Mouse (Mus musculus) kidney, adult 9 months (tissue): ENCODE measurements at regions not wholly inside any gene's neighbourhood (a gene's known extent, or its start where the extent isn't known, plus 50 kb on each side); places are given as distances from the start of the nearest gene placed in this dataset.
"Not testable (repeated sequence)": the region's sequence is repeated elsewhere in the genome, so short reads cannot be mapped to it uniquely, and the experiment has no call there.

Source experiments
- DNase-seq: peaks from one replicate; pipeline ENCODE4 v3.0.0; 2022

DNA sequence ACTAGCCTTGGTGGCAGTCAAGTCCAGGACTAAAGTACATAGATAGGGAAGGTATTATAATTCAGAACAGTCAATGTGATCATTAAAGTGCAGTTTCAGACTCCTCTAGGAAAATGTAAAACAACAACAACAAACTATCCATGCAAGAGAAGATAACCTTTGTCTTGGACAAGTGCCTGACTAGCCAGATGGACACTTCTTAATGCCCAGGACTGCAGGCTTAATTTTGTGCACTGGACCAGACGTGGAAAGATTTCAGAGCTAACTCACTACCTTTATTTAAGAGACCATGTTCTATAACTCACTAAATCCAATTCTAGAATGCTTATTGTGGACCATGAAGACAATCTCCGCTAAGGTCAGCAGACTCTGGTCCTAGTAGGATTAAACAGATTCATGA is 215.6 kb upstream of the Stxbp5 start:
- DNase-seq: no peak

DNA sequence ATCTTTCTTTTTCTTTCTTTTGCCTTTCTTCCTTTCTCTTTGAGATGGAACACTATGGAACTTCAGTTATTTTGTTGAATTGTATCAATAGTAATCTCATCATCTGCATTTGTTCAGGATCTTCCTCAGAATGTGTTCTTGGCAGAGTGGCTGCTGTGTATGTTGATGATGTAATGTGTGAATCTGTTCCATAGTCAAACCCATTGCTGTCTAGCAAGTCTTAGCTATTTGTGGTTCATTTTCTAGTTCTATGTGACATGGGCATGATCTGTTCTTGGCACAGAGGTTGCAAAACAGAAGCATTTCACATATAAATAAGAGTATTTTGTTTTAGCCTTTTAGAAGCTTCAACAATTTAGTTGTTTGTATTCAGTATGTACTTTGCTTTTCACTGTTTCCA is 212.4 kb upstream of the Stxbp5 start:
- no peak for DNase-seq

DNA sequence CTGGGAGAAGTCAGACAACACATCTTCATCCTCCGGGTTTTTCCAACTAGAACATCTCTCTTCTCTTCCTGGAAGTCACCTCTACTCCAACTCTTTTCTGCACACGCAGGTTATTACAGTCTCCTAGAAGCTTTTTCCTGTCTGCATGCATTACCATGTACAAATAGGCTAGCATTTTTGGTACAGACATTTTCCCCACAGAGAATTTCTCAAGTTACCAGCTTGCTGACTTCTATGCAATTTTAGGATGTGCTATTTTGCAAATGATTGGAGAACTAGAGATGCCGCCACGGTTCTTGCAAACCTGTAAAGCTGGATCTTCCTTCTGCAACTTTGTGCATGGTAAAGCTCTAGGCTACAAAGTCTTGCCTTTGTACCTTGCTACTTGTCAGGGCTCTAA is 210.2 kb upstream of the Stxbp5 start:
- DNase-seq: no peak

DNA sequence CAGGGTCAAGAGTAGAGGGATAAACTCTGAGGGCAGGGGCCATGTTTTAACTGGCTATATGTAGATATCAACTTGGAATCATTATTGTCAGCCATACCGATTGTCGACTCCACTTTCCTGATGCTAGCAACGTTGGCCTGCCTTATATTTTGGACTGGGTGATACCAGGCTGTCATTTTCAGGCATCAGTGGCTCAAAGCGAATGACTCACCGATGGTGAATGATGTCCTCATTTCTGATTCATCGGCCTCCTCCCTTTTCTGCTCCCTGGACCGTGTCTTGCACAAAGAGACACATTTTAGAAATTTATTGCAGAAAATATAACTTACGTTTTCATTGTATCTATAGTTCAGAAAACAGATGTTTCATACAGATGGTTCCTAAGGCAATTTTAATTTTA is 209.0 kb upstream of the Stxbp5 start:
- DNase-seq: no peak

DNA sequence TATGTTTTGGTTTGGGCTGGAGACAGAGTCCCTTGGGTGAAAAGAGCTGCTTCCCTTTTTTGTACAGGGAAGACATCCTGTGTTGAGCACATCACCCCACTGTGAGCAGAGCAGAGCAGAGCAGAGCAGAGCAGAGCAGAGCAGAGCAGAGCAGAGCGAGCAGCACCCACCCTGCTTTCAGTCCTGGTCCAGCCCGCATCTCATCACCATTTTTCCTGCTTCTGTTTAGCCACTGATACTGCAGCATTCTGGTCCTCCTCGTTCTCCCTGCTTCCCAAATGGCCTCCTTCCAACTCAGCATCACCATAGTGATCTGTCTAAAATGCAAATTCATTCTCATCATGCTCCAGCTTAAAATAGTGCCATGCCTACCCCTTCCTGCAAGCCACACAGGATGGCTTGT is 206.2 kb upstream of the Stxbp5 start:
- DNase-seq: no peak

DNA sequence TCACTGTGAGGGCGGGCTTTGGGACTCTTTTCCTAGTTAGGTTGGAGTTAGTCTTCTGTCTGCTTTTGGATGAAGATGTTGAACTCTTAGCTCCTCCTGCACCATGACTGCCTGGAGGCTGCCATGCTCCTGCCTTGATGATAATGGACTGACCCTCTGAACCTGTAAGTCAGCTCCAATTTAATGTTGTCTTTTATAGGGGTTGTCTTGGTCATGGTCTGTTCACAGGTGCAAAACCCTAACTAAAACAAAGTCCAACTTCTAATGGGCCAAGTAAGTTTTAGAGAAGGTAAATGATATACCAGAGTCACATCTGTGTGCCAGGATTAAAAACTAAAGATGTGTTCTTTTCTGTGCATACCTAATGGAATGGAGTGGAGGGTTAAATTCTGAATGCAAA is 205.8 kb upstream of the Stxbp5 start:
- DNase-seq: peak; percentile 62

DNA sequence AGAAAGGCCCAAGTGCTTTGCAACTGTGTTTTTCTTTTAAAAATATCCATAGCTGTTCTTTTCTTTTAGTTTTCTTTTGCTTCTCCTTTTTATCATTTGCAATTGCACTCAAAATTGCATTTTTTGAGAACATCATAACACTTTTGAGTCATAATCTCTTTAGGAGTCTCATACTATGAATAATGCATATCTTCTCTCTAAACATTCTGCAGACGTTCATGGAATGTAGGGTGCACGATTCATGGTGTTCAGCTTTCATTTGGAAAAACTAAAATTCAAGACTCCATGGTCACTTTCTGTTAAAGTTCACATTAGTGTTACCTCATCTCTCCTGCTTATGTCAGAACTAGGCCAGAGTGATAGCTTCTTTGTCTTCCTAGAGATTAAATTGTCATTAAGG is 200.8 kb upstream of the Stxbp5 start:
- DNase-seq: no peak

DNA sequence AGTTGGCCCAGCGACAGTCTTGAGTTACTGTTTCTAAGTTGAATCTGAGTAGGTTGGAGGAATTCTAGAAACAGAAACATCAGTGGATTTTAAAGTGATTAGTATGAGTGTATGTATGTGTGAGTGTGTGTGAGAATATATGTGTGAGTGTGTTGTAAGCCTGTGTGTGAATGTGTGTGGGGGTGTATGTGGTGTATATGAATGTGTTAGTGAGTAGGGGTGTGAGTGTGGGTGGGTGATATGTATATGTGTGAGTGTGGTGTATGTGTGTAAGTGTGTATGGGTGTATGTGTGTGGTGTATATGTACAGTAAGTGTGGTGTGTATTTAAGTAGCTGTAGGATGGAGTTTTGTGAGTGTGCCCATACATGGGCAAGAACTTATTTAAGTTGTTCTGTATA is 197.6 kb upstream of the Stxbp5 start:
- DNase-seq: no peak

DNA sequence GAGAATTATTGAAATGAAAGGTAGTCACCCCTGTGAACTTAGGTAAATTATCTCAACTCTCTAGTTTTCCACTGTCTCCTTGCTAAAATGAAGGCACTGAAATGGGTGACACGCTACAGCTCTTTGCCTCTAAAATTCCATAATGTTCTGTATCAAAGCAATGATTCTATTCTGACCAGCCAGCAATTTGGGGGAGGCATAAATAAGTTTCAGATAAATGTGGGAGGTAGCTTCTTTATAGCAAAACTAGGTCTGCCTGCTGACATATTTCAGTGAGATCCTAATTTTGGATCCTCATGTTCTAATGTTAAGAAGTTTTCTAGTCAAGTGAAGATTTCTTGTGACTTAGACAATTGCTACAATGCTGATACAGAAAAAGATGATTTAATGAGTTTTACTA is 193.2 kb upstream of the Stxbp5 start:
- no peak for DNase-seq

DNA sequence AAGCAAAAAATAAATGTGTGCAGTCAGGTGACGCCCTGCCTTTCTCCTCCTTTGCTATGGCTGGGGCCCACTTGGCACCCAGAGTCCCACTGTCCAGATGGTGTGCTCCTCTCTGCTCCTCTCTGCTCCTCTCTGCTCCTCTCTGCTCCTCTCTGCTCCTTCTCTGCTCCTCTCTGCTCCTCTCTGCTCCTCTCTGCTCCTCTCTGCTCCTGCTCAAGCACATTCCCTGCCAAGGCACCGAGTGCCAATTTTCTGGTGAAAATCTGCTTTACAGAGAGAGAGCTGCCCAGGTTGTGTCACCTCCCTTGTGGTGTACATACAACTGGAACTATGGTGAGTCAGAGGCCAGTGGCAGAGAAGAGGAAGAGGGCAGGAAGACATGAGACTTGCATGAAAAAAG is 192.8 kb upstream of the Stxbp5 start:
- no peak for DNase-seq

DNA sequence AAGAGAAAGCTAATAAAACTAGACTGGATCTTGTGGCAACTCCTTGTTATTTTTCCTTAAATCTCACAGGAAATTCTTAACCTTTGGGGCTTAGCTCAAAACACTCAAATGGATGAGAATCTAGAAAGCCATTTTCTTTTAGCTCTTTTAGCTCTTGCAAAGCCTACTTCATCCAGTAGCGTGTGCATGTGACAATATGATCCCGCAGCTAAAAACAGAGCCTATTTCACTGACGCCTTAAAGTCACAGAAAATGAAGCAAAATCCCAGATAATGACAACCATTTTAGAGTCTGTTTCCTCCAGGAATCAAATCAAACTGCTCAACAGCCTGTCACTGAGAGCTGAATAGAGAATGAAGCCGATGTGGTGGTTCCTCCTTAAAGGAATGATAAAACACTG is 185.1 kb upstream of the Stxbp5 start:
- DNase-seq: no peak

DNA sequence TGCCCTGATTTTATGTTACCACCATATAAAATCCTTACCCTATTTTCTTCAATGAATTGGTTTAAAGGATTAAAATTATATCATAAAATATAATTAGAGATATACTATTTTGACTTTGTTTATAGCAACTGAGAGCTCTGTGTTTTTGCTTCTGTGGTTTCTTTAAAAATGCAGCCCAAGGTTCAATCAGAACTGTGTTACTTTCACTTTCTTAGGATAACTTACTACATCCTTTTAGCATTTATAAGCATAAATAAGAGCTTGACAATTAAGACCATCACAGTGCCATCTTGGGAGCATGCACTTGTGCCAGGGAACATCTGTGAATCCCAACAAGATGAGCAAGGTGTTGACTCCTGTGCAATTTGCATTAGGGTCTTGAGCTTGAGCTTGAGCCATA is 169.3 kb upstream of the Stxbp5 start:
- DNase-seq: no peak

DNA sequence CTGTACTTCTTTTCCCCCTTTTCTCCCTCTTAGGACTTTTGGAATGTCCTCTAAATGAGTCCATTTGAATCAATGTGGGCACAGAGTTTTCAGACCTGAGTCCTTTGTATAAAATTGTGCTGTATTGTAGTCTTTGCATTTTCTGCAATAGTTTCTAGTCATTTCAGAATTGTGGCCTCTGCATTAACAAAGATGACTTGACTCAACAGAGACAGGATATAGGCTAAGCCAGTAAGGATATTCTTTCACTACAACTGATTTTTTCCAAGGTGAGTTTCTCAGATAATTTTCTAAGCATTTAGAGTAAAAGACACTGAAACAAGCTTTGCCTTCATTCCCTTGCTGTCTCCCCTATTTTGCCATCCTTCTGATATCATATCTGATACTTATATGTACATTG is 168.8 kb upstream of the Stxbp5 start:
- not testable (repeated sequence) for DNase-seq

DNA sequence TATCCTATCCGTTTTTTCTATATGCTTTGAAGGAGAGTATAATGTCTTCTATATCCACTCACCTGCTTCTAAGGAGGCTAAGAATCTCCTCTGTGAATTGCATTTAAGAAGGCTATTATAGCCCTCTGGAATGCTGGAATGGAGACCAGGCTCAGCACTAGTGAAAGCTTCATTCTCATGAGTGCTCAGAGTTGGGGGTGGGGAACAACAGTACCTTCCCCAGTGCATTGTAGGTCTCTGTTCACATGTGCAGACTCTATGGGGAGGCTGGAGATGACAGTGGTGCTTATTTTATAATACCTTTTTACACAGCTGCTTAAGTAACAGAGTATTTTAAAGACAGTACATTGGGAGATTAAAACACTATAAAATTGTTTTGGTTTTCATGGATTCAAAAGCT is 145.9 kb upstream of the Stxbp5 start:
- no peak for DNase-seq

DNA sequence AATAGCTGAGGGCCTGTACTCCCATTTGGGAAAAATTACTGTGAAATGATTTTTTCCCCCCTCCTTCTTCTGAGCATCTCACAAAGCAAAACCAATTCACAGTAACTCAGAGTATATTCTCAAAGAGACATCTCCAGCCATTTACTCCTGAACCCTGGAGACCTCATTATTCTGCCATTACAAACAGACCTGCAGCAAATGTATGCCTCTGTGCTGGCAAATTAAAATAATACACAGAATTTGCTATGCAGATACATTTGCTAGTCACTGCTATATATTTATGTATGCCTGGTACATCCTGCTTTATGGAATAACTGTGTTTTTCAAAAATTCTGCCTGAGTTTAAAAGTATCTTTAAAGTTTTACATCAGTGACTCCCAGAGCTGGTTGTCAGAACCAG is 145.4 kb upstream of the Stxbp5 start:
- no peak for DNase-seq

DNA sequence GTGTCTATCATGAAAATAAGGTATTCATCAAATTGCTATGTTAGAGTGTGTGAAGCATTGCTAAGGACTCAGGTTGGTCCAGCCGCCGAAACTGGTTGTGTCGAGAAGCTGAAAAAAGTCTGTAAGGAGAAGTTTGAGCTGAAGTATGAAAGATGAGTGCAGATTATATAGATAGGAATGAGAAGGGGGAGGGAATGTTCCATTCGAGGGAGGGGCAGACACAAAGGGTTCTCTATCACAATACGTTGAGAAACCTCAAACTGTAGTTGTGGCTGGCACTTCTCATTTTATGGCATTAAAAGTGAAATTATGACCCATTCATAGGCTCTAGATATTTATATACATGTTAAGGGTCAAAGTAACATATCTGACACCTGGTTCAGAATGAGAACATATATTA is 108.4 kb upstream of the Stxbp5 start:
- DNase-seq: no peak

DNA sequence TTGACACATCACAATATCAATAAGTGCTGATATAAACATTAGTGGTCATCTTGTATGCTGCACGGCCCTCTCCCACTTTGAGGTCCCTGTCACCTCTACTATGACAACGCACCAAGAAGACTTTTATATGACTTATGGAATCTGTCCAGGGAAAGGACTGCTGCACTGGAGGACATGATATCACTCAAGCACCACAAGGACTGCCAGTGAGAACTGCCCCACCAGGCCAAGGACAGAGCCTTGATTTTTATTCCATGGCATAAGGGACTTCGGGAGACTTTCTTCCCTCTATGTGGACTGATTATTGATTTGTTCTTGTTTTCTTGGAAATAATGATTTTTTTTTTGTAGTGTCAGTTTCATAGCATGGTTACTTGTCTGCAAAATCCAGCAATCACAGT is 97.7 kb upstream of the Stxbp5 start:
- DNase-seq: no peak

DNA sequence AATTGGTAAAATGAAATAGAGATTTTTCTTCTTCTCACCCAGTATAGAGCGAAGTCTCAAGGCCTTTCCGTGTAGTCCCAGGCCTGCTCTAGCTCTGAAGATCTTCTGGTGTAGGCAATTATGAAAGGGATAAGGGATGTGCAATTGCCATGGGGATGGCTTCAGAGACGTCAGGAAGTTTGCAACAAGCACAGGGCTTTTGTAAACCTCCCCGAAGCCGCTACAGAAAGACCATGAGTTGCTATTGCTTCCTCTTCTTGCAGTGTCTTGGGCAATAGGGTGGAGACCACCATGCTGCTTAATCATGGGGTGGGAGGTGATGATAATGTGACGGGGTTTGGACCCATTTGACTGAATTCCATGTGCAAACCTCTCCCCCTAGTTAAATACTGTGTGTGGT is 95.3 kb upstream of the Stxbp5 start:
- DNase-seq: no peak

DNA sequence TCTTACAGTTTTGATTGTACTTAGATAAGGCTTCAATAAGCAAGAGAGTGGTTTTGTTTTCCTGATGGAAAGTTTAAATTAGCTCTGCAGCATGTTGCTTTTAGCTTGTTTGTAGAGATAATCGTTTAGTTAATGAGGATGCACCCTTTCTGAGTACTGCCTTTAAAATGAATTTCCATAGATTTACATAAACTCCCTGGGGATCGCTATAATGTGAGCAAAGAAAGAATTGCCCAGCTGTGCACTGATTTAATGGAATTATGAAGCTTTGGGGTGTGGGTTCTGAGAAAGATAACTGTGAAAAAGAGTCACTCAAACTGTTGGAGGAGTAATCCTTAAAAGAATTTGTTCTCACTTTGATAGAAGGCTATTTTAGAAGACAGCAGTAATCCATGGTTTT is 91.9 kb upstream of the Stxbp5 start:
- no peak for DNase-seq

DNA sequence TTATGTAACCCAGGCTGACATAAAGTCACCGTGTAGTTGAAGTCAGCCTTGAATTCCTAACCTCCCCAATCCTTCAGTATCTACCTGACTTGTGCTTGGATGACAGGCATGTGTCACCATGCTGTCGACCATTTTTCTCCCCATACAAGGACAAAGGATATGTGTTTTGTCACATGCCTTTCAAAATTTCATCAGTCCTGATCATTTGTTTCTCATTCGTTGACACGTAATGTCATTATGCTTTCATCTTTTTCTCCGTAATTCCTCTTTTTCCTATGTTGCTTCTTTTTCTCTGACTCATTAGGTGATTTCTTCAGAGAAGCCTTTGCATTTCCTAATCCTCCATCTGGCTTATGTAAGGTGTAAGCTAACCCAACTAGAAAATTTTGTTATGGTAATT is 84.5 kb upstream of the Stxbp5 start:
- DNase-seq: no peak

DNA sequence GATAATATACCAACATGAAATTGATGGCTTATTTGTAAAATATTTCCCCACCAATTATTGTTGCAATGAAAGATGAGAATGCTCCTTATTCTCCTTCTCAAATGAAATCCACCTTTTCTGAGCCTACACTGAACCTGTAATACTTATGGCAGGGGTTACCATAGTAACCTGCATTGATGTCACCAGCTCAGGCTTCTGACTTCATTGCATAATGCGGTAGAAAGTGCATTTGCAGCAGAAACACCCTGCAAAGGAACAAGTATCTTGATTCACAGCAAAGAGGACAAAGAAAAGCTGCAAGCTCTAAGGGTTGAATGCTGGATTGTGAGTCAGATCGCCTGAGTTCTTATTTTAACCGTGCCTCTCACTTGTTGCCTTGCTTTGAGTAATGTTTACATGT is 75.5 kb upstream of the Stxbp5 start:
- no peak for DNase-seq
